Mouse (Mus musculus): ENCODE measurements around the gene Tomm40.

DNA sequence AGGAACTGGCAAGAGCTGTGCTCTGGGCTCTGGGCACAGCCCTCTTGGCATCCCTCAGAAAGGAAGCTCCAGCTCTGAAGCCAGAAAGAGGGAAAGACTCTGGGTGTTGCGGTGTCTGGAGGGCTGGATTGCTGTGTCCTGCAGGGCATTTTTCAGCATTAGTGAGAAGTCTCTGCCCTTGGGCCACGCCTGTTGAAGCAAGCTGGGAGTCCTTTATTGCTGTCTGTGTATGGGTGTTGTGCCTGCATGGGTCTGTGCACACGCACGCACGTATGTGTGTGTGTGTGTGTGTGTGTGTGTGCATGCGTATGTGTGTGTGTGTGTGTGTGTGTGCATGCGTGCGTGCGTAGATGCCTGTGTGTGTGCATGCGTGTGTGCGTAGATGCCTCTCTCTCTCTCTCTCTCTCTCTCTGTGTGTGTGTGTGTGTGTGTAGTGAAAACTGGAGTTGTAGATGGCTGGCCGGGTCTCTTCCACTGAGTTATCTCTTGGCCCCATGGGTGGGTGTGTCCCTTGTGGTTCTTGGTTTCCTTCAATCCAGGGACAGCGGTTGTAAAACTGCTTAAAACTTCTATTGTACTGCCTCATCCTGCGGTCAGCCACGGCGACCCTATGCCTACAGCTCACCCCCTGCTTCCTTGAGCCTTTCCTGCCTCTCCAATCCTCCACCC, 21.3 kb upstream of the Tomm40 start:
- TF ChIP-seq GATA1 (IDR thresholded peaks at IDR 0.05; ENCODE audit: borderline replicate concordance, low read length) (no peak), FLI1 (IDR thresholded peaks at IDR 0.05; ENCODE audit: low read length) (no peak)

Data from megakaryocyte, embryonic 14.5 days (primary cell).